Mouse (Mus musculus) olfactory bulb, adult 2 months (tissue): ENCODE results near the gene Crtac1. TPM values are rescaled to one million over a fixed set of nuclear protein-coding genes. Genes with fewer than 3 reads are reported as not detected.

Source experiments
- H3K27ac ChIP-seq: fragments of 200-500 bp; 2 replicates; pipeline ENCODE4 v1.5.1; 2012; ENCODE audit warnings: low read depth, low read length; ENCODE audit not compliant: insufficient read depth
- H3K4me1 ChIP-seq: fragments of 200-500 bp; 2 replicates; pipeline ENCODE4 v1.6.1; 2012; ENCODE audit warnings: low read length; ENCODE audit not compliant: control insufficient read depth, insufficient read depth
- H3K4me3 ChIP-seq: fragments of 200-500 bp; 2 replicates; pipeline ENCODE4 v1.5.1; 2012; ENCODE audit warnings: mild to moderate bottlenecking, low read depth, low read length, moderate library complexity; ENCODE audit not compliant: insufficient read depth
- CTCF ChIP-seq: fragments of 200-500 bp; IDR thresholded peaks from 2 replicates; pipeline ENCODE4 v1.5.1; 2012; ENCODE audit warnings: low read depth, mild to moderate bottlenecking, low read length, moderate library complexity; ENCODE audit not compliant: insufficient read depth
- POLR2A ChIP-seq: fragments of 200-500 bp; IDR thresholded peaks from 2 replicates; pipeline ENCODE4 v1.6.1; 2012; ENCODE audit warnings: mild to moderate bottlenecking, low read depth, low read length, moderate library complexity; ENCODE audit not compliant: insufficient read depth
- WGBS: fragments of 180-500 bp; shearing (Covaris S2); methylation state at CpG from one replicate; pipeline ENCODE4 v1.1.7; 2018; 5-methylcytosine and 5-hydroxymethylcytosine counted together
- polyA plus RNA-seq: library from polyadenylated mRNA; stranded (reverse); fragments of >200 nt; gene quantifications from 2 replicates; pipeline ENCODE4 v1.2.4, GENCODE M21; 2012; ENCODE audit warnings: low replicate concordance; ENCODE audit not compliant: missing spikeins, insufficient read depth, insufficient read length

Crtac1 gene
- polyA plus RNA-seq, 1 experiment, result not detected

DNA sequence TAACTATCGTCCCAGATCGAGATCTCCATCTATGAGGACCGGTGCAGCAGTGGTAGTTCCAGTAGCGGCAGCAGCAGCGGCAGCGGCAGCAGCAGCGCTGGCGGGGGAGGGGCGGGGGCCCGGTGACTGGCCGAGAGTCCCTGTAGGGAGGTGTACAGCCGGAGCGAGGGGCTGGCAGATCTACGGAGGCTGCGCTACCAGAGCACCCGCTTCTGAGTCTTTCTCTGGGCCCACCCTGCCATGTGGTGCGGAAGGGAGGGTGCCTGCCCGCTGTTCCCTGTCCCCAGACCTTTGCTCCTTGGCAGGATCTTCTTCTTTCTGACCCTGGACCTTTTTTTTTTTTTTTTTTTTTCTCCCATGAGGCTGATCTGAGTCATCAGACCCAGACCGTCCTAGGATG is 163.2 kb downstream of the Crtac1 start:
- WGBS, result 35% methylated on average over 19 of the region's 19 CpGs
- H3K4me1 ChIP-seq, result peaks cover 22% of the 10 kb centered on the region
- H3K27ac ChIP-seq, result no peak overlapping the region
- no peak for TF ChIP-seq CTCF
- TF ChIP-seq POLR2A, result no peak
- no peak overlapping the region for H3K4me3 ChIP-seq

DNA sequence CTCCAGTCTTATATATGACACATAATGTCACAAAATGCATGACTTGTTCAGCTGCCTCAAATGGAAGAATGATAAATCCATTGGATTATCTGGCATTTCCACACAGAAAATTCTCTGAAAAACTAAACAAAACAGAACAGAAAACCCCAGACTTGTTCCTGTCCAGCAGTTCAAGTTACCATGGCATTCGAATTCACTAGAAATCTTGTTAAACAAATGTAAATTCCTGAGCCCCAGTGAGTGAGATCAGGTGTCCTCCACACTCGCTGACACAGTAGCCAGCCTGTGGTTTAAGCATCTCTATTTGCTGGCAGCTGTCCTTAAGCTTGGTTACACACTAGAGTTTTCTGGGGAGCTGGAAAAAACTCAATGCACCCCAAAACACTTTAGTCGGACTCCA is 168.1 kb downstream of the Crtac1 start:
- TF ChIP-seq CTCF (no peak), POLR2A (no peak)
- WGBS, result 64% methylated on average over 3 of the region's 3 CpGs
- no peak overlapping the region for H3K27ac ChIP-seq
- no peak overlapping the region for H3K4me3 ChIP-seq
- peaks cover 16% of the 10 kb centered on the region for H3K4me1 ChIP-seq

DNA sequence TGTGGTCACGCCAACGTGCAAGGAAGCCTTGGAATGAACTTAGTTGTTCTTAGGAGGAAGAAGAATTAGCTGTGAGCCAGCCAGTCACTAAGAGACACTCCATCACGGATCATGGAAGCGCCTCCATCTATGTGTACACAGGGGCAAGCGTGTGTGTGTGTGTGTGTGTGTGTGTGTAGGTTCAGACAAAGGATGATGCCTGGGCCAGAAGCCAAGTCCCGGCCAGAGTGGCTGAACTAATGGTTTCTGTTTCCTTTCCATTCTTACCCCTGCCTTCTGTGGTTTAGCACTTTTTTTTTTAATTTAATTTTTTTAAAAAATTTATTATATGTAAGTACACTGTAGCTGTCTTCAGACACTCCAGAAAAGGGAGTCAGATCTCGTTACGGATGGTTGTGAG is 171.1 kb downstream of the Crtac1 start:
- TF ChIP-seq CTCF, result no peak
- no peak for TF ChIP-seq POLR2A
- peaks cover 26% of the 10 kb centered on the region for H3K4me1 ChIP-seq
- 83% methylated on average over 8 of the region's 8 CpGs for WGBS
- H3K27ac ChIP-seq, result no peak overlapping the region
- H3K4me3 ChIP-seq, result no peak overlapping the region

DNA sequence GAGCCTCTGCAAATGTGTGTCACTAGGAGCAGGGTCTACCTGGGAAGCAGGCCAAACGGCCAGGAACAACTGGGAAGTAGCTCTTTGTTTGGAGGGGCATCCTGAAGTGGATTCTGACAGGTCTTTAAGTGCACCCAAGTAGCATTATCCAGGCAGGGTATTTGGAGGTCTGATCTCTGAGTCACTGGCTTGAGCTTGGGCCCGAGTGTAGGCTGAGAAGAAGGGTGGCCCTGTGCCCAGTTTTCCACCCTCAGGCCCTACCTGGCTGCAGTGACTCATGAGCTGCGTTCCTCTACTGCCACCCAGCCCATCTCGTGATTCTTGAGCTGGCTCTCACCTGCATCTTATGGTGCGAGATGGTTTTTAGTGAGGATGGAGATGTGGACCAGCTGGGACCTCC is 173.0 kb downstream of the Crtac1 start:
- WGBS, result 55% methylated on average over 5 of the region's 5 CpGs
- no peak overlapping the region for H3K27ac ChIP-seq
- TF ChIP-seq CTCF, result no peak
- no peak for TF ChIP-seq POLR2A
- no peak overlapping the region for H3K4me3 ChIP-seq
- H3K4me1 ChIP-seq, result peaks cover 28% of the 10 kb centered on the region

DNA sequence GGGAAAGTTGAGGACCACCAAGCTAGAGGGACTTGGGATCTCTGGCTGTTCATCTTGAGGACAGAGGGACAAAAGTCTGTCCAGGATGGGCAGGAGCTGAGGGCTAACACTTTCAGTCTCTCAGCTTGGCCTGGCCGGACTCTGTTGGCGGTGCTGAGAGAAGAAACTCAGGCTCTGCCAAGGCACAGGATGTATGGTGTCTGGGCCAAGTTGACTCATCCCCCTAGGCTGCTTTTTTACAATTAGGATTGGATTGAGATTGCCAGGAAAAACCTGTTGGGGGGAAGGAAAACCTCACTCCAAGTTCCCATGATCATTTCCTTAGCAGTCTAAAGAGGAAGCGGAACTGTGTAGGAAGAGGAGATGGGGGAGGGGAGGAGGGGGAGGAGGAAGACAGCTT is 173.6 kb downstream of the Crtac1 start:
- no peak overlapping the region for H3K27ac ChIP-seq
- peaks cover 28% of the 10 kb centered on the region for H3K4me1 ChIP-seq
- TF ChIP-seq CTCF, result no peak
- no peak for TF ChIP-seq POLR2A
- H3K4me3 ChIP-seq, result no peak overlapping the region
- 58% methylated on average over 3 of the region's 3 CpGs for WGBS

DNA sequence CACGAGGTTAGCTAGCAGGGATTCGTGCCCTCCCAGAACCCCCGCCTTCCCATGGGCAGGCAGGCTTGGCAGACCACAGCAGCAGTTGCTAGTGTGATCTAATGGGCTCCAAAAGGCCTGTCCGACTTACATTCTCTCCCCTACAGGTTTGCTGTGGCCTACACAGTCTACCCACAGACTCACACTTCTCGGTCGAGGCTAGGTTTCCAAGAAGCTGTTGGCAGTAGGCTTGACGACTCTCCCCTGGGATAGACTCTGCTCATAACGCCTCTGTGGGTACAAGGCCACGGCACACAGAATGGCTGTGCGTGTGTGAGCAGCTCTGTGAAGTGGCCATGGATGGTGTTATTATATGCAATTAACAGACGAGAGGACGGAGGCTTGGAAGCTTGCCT is 174.3 kb downstream of the Crtac1 start:
- TF ChIP-seq CTCF (no peak), POLR2A (no peak)
- Histone ChIP-seq H3K4me3 (peak overlapping the region; percentile 66), H3K27ac (no peak overlapping the region), H3K4me1 (peaks cover 28% of the 10 kb centered on the region)
- 37% methylated on average over 12 of the region's 12 CpGs for WGBS

DNA sequence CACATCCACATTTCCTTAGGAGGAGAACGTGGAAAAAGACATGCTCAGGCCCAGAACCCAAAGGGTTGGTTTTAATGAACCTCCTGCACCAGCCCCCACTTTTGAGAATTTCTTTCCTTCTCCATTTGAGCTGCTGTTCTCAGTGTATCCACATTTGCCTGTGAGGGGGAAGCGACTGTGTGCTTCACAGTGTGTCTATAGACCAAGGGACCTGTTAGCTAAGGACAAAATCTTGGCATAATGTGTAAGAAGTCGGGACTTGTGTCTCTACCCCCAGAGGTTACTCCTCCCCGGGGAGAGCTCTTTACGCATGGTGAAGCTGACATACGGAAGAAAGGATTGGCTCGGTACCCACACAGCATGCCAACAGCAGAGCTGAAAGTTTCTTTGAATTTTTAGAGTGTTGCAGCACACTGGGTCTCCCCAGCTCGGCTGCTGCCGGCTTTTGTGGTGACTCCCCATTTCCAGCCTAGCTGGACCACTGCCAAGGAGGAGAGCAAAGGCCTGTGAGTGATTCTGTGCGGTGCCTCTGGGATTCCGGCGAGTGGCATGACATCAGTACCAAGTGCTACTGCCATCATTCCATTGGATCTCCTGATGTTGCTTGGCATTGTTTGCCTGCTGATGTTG is 174.9 kb downstream of the Crtac1 start:
- TF ChIP-seq CTCF (no peak), POLR2A (no peak)
- 19% methylated on average over 12 of the region's 12 CpGs for WGBS
- Histone ChIP-seq H3K4me3 (peak overlapping the region; percentile 66), H3K27ac (no peak overlapping the region), H3K4me1 (peaks cover 25% of the 10 kb centered on the region)

DNA sequence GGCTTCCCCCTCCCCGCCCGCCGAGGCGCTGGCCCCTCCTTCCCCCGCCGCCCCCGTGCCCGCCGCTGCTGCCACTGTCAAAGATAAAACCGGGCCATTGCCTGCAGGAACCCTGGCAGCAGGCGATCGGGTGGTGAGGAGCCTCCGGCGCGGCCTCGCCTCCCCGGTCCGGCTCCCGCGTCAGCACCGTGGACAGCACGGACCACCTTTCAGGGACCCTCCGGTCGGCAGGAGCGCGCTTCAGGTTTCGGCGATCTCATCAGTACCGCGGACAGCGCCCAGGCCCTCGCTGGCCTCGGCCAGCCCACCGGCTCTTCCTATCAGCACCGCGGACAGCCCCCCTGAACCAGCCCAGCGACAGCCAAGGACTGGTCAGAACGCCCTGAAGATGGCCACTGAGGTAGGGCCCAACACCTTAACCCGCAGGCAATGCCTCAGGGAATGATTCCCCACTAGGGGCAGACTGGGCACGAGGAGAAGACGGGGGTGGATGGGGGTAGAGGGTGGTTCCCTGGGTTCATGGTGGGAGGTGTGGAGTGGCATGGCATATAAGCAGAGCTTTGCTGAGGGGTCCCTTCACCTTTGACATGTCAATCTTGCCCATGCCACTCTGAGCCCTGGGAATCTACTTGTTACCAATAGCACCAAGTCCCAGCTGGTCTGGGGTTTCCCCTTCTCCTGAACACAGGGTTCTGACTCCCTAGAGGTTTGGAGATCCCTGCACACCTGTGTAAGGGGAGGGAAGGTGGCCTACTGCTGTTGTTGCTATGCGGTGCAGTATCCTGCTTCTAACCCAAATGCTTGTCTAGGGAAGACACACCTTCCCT is 175.6 kb downstream of the Crtac1 start:
- Histone ChIP-seq H3K4me1 (peaks cover 25% of the 10 kb centered on the region), H3K4me3 (peak overlapping the region; percentile 66), H3K27ac (peak overlapping the region; percentile 71)
- TF ChIP-seq CTCF (no peak), POLR2A (0 out of 2 replicates have a peak, but pooled peaks have one; percentile 8)
- 2% methylated on average over 34 of the region's 42 CpGs for WGBS

DNA sequence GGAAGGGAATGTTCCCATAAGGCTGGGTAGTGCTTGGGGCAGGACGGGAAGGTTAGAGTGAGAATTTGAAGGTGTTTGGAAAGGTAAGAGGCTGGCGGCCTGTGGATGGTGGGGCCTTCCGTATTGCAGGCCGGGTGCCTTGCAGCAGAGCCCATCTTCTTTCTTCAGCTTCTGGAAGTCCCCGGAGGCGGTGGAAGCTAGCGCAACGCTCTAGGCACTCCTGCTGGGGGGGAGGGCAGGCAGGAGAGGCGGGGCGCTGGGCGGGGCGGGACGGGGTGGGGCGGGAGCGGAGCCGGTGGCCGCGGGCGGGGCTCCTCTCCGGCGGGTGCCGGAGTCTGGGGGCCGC is 176.2 kb downstream of the Crtac1 start:
- peak; percentile 18; the same call in 1 of the 2 replicates for TF ChIP-seq CTCF
- 0 out of 2 replicates have a peak, but pooled peaks have one; percentile 21 for TF ChIP-seq POLR2A
- 2% methylated on average over 20 of the region's 23 CpGs for WGBS
- peak overlapping the region; percentile 47 for H3K27ac ChIP-seq
- H3K4me1 ChIP-seq, result peaks cover 25% of the 10 kb centered on the region
- H3K4me3 ChIP-seq, result peak overlapping the region; percentile 51
